Mouse (Mus musculus) liver, embryonic 14.5 days (tissue): ENCODE results near the gene Sgms1.

Experiments used
- CTCF ChIP-seq: IDR thresholded peaks from 2 replicates; pipeline ENCODE4 v1.5.1; 2016; ENCODE audit warnings: antibody characterized with exemption, low read depth, control low read depth
- EP300 ChIP-seq: IDR thresholded peaks from 2 replicates; pipeline ENCODE4 v1.6.1; 2016; ENCODE audit warnings: antibody characterized with exemption, low read depth

DNA sequence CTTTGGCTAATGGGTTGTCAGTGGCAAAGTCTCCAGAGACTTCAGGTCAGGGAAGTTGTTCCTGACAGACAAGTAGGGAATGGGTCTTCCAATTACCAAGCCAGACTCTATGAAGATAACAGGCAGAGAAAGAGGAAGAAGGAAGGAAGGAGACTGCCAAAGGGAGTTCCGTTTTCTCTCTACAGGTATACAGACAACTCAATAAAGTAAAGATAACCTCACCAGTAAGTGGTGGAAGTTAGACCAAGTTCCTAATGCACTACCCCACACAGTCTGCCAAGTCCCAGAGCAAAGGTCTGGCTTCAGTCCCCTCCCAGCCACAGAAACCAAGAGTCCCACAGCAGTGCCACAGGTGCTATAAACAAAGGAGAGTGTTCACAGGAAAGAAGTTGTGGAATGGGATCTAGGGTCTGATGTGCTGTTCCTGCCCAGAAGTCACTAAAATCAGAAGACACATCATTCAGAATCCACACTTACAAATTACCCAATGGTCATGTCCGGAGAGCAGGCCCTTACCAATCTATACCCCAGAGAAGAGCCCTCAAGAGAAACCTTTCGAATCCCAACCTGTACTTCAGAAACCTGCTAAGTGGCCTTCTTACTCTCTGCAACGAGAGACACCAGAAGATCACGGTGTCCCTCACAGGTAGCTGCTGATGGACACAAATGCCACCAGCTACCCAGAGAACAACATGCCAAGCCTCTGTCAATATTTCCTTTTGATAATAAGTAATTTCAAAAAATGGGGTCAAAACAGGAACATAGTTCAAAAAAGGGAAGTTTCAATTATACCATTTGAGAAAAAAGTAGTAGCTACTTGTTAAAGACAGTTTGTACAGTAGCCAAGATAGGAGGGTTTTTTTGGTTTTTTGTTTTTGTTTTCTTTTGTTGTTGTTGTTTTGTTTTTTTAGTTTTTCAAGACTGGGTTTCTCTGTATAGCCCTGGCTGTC, 140.1 kb downstream of the Sgms1 start:
- no peak for TF ChIP-seq CTCF
- no peak for TF ChIP-seq EP300
